Mouse (Mus musculus): Measurements from ENCODE around the gene Scap. TPM values are rescaled to one million over a fixed set of nuclear protein-coding genes. Genes with fewer than 3 reads are reported as not detected.
A peak's percentile ranks its signal among the peaks of the same experiment; 100 is the strongest.
"Not testable (repeated sequence)": the region's sequence is repeated elsewhere in the genome, so short reads cannot be mapped to it uniquely, and the experiment has no call there.

The Scap gene
- polyA plus RNA-seq, 1 experiment, result 45.8 TPM

DNA sequence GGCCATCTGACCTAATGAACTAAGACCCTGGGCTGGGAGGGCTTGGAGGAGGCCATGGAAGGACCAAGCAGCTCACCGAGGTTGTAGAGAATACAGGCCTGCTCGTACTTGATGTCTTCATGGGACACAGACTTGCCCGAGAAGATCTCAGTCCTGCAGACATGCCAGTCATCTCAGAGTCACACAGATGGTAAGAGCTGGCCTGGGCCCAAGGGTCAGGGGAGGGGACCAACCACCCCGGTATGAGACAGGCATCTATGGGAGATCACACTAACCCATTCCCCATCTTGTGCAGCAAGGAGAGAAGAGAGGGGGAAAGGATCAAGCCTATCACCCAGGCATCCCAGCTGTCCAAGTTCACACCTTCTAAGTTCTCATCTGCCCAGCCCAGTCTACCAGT, 60.2 kb downstream of the Scap start:
- Histone ChIP-seq H3K27me3 (ENCODE audit: control insufficient read depth, insufficient read depth, low read length) (no peaks in the 10 kb centered on the region), H3K4me1 (ENCODE audit: control insufficient read depth, insufficient read depth, low read length) (peaks cover 19% of the 10 kb centered on the region), H3K4me3 (replicated peaks; ENCODE audit: insufficient read depth, low read depth, low read length) (no peak overlapping the region), H3K27ac (ENCODE audit: insufficient read depth, low read length) (no peak overlapping the region)
- 20% methylated on average over 4 of the region's 4 CpGs for WGBS
- no peak for TF ChIP-seq CTCF (IDR thresholded peaks at IDR 0.05; ENCODE audit: borderline replicate concordance, insufficient read depth, low read depth, low read length)
- TF ChIP-seq POLR2A (IDR thresholded peaks at IDR 0.05; ENCODE audit: borderline replicate concordance, insufficient read depth, low read length), result no peak
- no peak for DNase-seq

GRCm38 (mm10) chr9:110400650-110401049, 67.6 kb downstream of the Scap start:
- Histone ChIP-seq H3K4me3 (replicated peaks; ENCODE audit: insufficient read depth, low read depth, low read length) (no peak overlapping the region), H3K27me3 (ENCODE audit: control insufficient read depth, insufficient read depth, low read length) (no peaks in the 10 kb centered on the region), H3K4me1 (ENCODE audit: control insufficient read depth, insufficient read depth, low read length) (no peaks in the 10 kb centered on the region), H3K27ac (ENCODE audit: insufficient read depth, low read length) (no peak overlapping the region)
- no peak for DNase-seq
- no peak for TF ChIP-seq POLR2A (IDR thresholded peaks at IDR 0.05; ENCODE audit: borderline replicate concordance, insufficient read depth, low read length)
- TF ChIP-seq CTCF (IDR thresholded peaks at IDR 0.05; ENCODE audit: borderline replicate concordance, insufficient read depth, low read depth, low read length), result no peak
- 75% methylated on average over 5 of the region's 5 CpGs for WGBS

DNA sequence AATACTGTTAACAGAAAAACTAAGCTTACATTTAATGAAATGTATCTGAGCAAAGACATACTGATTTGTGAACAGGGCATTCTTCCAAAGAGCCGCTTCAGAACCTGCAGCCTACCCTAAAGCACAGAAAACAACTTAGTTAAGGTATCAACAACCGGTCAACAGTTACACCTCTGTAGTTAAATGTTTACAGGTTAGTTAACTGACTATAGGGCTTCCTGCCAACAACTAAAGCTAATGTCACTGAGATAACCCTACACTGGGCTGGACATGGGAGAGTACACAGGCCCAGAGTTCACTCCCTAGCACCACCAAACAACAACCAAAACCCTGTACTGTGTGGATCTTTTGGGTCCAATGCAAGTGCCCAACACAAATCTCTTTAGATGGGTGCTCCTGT, 69.6 kb downstream of the Scap start:
- H3K27me3 ChIP-seq (ENCODE audit: control insufficient read depth, insufficient read depth, low read length), result no peaks in the 10 kb centered on the region
- no peak for DNase-seq
- 94% methylated on average over 2 of the region's 2 CpGs for WGBS
- TF ChIP-seq CTCF (IDR thresholded peaks at IDR 0.05; ENCODE audit: borderline replicate concordance, insufficient read depth, low read depth, low read length), result no peak
- no peak for TF ChIP-seq POLR2A (IDR thresholded peaks at IDR 0.05; ENCODE audit: borderline replicate concordance, insufficient read depth, low read length)
- H3K4me3 ChIP-seq (replicated peaks; ENCODE audit: insufficient read depth, low read depth, low read length), result no peak overlapping the region
- no peak overlapping the region for H3K27ac ChIP-seq (ENCODE audit: insufficient read depth, low read length)
- no peaks in the 10 kb centered on the region; the same call in 1 of the 2 replicates for H3K4me1 ChIP-seq (ENCODE audit: control insufficient read depth, insufficient read depth, low read length)

DNA sequence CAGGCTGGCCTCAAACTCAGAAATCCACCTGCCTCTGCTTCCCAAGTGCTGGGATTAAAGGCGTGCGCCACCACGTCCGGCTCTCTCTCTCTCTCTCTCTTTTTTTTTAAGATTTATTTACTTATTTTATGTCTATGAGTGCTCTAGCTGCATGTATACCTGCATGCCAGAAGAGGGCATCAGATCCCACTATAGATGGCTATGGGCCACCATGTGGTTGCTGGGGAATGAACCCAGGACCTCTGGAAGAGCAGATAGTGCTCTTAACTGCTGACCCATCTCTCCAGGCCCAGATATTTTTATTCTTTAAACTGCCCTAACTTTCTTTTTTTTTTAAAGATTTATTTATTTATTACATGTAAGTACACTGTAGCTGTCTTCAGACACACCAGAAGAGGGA, 70.2 kb downstream of the Scap start:
- not testable (repeated sequence) for H3K27ac ChIP-seq (ENCODE audit: insufficient read depth, low read length); H3K4me3 ChIP-seq (replicated peaks; ENCODE audit: insufficient read depth, low read depth, low read length); DNase-seq; H3K4me1 ChIP-seq (ENCODE audit: control insufficient read depth, insufficient read depth, low read length); H3K27me3 ChIP-seq (ENCODE audit: control insufficient read depth, insufficient read depth, low read length)
- 91% methylated on average over 4 of the region's 4 CpGs for WGBS

DNA sequence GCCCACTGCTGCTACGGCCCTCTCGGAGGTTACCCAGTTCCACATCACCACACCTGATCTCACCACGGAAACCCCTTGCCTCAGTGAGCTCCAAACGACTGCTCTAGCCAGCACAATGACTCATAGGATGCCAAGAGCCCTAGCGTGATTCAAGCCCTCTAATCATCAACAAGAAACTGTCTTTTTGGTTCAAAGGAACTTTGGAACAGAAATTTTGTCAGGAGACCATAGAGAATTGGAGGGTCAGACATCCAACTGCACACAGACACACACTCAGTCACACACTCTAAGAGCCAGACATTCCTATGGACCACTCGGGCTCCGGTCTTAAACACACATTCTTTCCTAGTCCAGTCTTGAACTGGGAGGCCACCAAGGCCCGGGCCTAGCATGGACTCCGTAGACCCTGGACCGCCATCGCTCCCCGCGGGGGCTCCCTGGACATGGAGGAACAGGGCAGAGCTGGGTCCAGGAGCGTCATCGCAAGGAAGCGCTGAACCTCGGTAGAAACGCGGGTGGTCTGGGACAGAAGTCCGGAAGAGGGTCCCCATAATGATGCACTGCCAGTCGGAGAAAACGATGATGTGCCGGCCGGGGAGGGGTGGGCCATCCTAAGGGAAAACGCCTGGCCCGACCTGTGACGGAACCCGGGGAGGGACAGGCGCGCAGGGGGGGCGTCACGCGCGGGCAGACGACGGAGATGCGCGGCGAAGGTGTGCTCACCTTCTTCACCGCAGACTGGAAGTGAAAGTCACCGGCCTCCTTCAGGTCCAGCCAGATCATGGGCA, 74.4 kb downstream of the Scap start:
- peaks cover 4% of the 10 kb centered on the region; the same call in 1 of the 2 replicates for H3K4me1 ChIP-seq (ENCODE audit: control insufficient read depth, insufficient read depth, low read length)
- no peak for TF ChIP-seq POLR2A (IDR thresholded peaks at IDR 0.05; ENCODE audit: borderline replicate concordance, insufficient read depth, low read length)
- no peak for TF ChIP-seq CTCF (IDR thresholded peaks at IDR 0.05; ENCODE audit: borderline replicate concordance, insufficient read depth, low read depth, low read length)
- WGBS, result 2% methylated on average over 41 of the region's 41 CpGs
- H3K4me3 ChIP-seq (replicated peaks; ENCODE audit: insufficient read depth, low read depth, low read length), result peak overlapping the region; percentile 73
- peak overlapping the region; percentile 52 for H3K27ac ChIP-seq (ENCODE audit: insufficient read depth, low read length)
- DNase-seq, result no peak
- no peaks in the 10 kb centered on the region for H3K27me3 ChIP-seq (ENCODE audit: control insufficient read depth, insufficient read depth, low read length)

GRCm38 (mm10) chr9:110408099-110408773, 75.1 kb downstream of the Scap start, which contains the start of gene Ptpn23:
Gene Ptpn23, minus strand, starts transcription at chr9:110408213.
- Histone ChIP-seq H3K4me3 (replicated peaks; ENCODE audit: insufficient read depth, low read depth, low read length) (peak within 1 kb of the TSS; percentile 89), H3K4me1 (ENCODE audit: control insufficient read depth, insufficient read depth, low read length) (peaks cover 4% of the 10 kb centered on the region; the same call in 1 of the 2 replicates), H3K27me3 (ENCODE audit: control insufficient read depth, insufficient read depth, low read length) (no peaks in the 10 kb centered on the region), H3K27ac (ENCODE audit: insufficient read depth, low read length) (peak within 1 kb of the TSS; percentile 67)
- under 1% methylated on average over 39 of the region's 39 CpGs for WGBS
- TF ChIP-seq POLR2A (IDR thresholded peaks at IDR 0.05; ENCODE audit: borderline replicate concordance, insufficient read depth, low read length), result peak; percentile 83; the same call in 1 of the 2 replicates
- no peak for TF ChIP-seq CTCF (IDR thresholded peaks at IDR 0.05; ENCODE audit: borderline replicate concordance, insufficient read depth, low read depth, low read length)
- peak; percentile 93 to 95 for DNase-seq

DNA sequence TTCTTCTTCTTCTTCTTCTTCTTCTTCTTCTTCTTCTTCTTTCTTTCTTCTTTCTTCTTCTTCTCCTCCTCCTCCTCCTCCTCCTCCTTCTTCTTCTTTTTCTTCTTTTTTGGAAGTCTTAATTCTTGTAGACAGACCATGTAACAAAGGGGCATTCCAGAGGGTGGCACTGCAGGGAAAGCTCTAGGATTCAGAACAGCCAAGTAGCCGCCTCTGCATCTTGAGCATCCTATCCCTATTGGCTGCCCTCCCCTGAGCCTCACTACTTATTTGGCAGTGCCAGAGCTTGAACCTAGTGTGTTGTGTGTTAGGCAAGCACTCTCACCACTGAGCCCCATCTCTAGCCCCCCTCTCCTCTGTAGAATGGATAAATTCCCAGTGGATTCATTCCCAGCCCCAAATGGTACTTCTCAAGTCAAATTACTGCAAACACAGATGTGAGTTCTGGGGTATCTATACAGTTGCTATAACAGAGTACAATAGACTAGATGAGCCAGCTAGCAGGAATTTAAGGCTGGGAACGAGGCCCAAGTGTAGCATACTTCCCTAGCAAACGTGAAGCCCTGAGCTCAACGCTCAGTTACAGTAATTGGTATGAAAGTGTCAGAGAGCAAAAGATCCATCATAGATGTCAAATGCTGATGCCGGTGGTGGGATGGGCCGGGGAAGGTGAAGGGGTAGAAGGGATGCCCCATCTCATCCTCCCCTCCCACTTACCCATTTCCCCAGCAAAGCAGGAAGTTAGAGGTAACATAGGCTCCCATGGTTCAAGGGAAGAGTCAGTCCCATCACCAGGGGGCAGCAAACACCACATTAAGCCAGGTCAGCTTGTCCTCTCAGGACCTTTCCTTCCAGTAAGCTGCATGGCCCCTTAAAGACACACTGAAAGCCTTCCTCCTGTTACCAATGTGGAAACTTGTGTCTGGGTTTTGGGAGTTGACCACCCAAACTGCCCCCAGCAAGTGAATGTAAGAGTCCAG, 78.1 kb downstream of the Scap start:
- Histone ChIP-seq H3K27ac (ENCODE audit: insufficient read depth, low read length) (no peak overlapping the region), H3K4me1 (ENCODE audit: control insufficient read depth, insufficient read depth, low read length) (peaks cover 4% of the 10 kb centered on the region; the same call in 1 of the 2 replicates), H3K4me3 (replicated peaks; ENCODE audit: insufficient read depth, low read depth, low read length) (no peak overlapping the region), H3K27me3 (ENCODE audit: control insufficient read depth, insufficient read depth, low read length) (no peaks in the 10 kb centered on the region)
- WGBS, result 37% methylated on average over 6 of the region's 6 CpGs
- peak; percentile 67 to 72 for DNase-seq
- peak; percentile 89 for TF ChIP-seq CTCF (IDR thresholded peaks at IDR 0.05; ENCODE audit: borderline replicate concordance, insufficient read depth, low read depth, low read length)
- TF ChIP-seq POLR2A (IDR thresholded peaks at IDR 0.05; ENCODE audit: borderline replicate concordance, insufficient read depth, low read length), result no peak
